Mouse (Mus musculus): ENCODE data around the gene Spint2. TPM values are rescaled to one million over a fixed set of nuclear protein-coding genes. Genes with fewer than 3 reads are reported as not detected.
"Not testable (repeated sequence)": the region's sequence is repeated elsewhere in the genome, so short reads cannot be mapped to it uniquely, and the experiment has no call there.

Spint2 gene
- total RNA-seq, 2 experiments from 2014 or later: 21.2 to 62.8 TPM

GRCm38 (mm10) chr7:29246619-29247313 lies 34.9 kb downstream of the Spint2 start:
- ATAC-seq (replicated peaks; ENCODE audit: poor library complexity): no peak

- no peak for ATAC-seq (replicated peaks; ENCODE audit: poor library complexity)
Measured at GRCm38 (mm10) chr7:29246015-29246414, 35.7 kb downstream of the Spint2 start.

GRCm38 (mm10) chr7:29244732-29245416 lies 36.8 kb downstream of the Spint2 start:
- peak; percentile 65 for ATAC-seq (replicated peaks; ENCODE audit: poor library complexity)

GRCm38 (mm10) chr7:29238019-29238967 lies 43.4 kb downstream of the Spint2 start, which contains the start of gene Yif1b:
TSS of gene Yif1b (plus strand) at chr7:29238329.
- ATAC-seq (replicated peaks; ENCODE audit: poor library complexity): peak; percentile 93

- ATAC-seq (replicated peaks; ENCODE audit: poor library complexity): not testable (repeated sequence)
Measured at GRCm38 (mm10) chr7:29237596-29237995, 44.1 kb downstream of the Spint2 start.

- no peak for ATAC-seq (replicated peaks; ENCODE audit: poor library complexity)
Measured at GRCm38 (mm10) chr7:29236593-29236992, 45.1 kb downstream of the Spint2 start.

- ATAC-seq (replicated peaks; ENCODE audit: poor library complexity): no peak
Measured at GRCm38 (mm10) chr7:29234661-29235060, 47.1 kb downstream of the Spint2 start.

- ATAC-seq (replicated peaks; ENCODE audit: poor library complexity): peak; percentile 29
Measured at GRCm38 (mm10) chr7:29233745-29234144, 48.0 kb downstream of the Spint2 start.

- peak; percentile 56 for ATAC-seq (replicated peaks; ENCODE audit: poor library complexity)
Measured at GRCm38 (mm10) chr7:29232247-29233013, 49.3 kb downstream of the Spint2 start, which contains the start of gene Kcnk6. TSS of gene Kcnk6 (minus strand) at chr7:29232515.

GRCm38 (mm10) chr7:29231517-29231916 lies 50.2 kb downstream of the Spint2 start:
- no peak for ATAC-seq (replicated peaks; ENCODE audit: poor library complexity)

- ATAC-seq (replicated peaks; ENCODE audit: poor library complexity): no peak
Measured at GRCm38 (mm10) chr7:29230560-29230959, 51.2 kb downstream of the Spint2 start.

GRCm38 (mm10) chr7:29228202-29228601 lies 53.5 kb downstream of the Spint2 start:
- no peak for ATAC-seq (replicated peaks; ENCODE audit: poor library complexity)

- ATAC-seq (replicated peaks; ENCODE audit: poor library complexity): no peak
Measured at GRCm38 (mm10) chr7:29225520-29225919, 56.2 kb downstream of the Spint2 start.

GRCm38 (mm10) chr7:29224756-29225394 lies 56.8 kb downstream of the Spint2 start:
- ATAC-seq (replicated peaks; ENCODE audit: poor library complexity): no peak

GRCm38 (mm10) chr7:29214846-29215245 lies 66.9 kb downstream of the Spint2 start:
- no peak for ATAC-seq (replicated peaks; ENCODE audit: poor library complexity)

GRCm38 (mm10) chr7:29214236-29214635 lies 67.5 kb downstream of the Spint2 start:
- no peak for ATAC-seq (replicated peaks; ENCODE audit: poor library complexity)

- ATAC-seq (replicated peaks; ENCODE audit: poor library complexity): no peak
Measured at GRCm38 (mm10) chr7:29213675-29214082, 68.0 kb downstream of the Spint2 start, which contains the start of gene Catsperg1. TSS of gene Catsperg1 (minus strand) at chr7:29214035.

GRCm38 (mm10) chr7:29212775-29213560 lies 68.7 kb downstream of the Spint2 start:
- ATAC-seq (replicated peaks; ENCODE audit: poor library complexity): not testable (repeated sequence)

- ATAC-seq (replicated peaks; ENCODE audit: poor library complexity): peak; percentile 36
Measured at GRCm38 (mm10) chr7:29212199-29212765, 69.4 kb downstream of the Spint2 start.

Data from megakaryocyte progenitor cell, adult 5-6 weeks (primary cell).